Mouse (Mus musculus) C2C12 (cell line): ENCODE data around the gene Hdac5.

Experiments
- MYOD1 ChIP-seq: IDR thresholded peaks from one replicate; pipeline ENCODE4 v1.6.1; 2011; ENCODE audit warnings: low read depth; ENCODE audit not compliant: control insufficient read depth, insufficient read length
- USF1 ChIP-seq: IDR thresholded peaks from one replicate; pipeline ENCODE4 v1.6.1; 2011; ENCODE audit warnings: low read depth, mild to moderate bottlenecking, control low read depth, moderate library complexity

DNA sequence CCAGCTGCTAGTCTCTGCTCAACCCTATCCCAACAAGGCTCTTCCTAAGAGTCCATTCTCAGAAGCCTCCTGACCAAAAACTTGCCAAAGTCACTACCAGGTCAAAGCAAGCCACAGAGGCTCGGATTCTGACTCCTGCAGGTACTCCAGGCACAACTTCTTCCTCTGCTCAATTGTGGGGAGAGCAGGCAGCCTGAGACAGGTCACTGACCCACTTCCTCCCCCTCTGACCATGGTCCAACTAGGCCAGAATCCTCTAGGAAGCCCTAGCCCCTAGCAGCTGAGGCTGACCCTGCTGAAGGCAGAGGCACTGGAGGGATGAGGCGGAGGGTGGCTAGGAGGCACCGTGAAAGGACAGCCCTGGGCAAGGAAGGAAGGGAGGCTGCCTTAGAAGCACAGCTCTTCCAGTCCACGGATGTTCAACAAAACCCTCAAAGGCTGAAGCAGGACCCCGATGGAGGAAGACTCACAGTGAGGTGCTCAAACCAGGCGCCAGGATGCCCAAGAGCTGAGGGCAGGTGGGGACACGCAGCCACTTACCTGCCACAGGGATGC, 12.0 kb downstream of the Hdac5 start:
- TF ChIP-seq MYOD1 (no peak), USF1 (no peak)
